Mouse (Mus musculus) lung, postnatal 36 days (tissue): Measurements from ENCODE around the gene Megf9.

Source experiments
- DNase-seq: peaks from one replicate; pipeline ENCODE4 v3.0.0; 2022; ENCODE audit warnings: mixed read lengths

The Megf9 gene

DNA sequence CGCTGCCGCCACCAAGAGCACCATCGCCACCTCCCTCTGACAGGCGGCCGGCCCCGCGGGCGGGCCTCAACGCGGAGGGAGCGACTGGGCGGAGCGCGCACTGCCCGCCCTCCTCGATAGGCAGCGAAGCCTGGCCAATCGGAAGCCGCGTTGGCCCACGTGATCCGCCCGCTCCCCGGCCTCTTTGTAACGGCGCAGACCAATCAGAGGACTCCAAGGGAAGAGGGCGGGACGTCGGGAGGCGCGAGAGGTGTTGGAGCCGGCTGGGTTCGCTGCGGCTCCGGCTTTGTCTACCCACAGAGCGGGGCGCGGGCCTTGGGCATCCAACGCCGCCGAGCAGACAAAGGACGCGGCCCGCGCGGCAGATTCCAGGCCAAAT, at the start of gene Megf9:
Gene Megf9 (minus strand): TSS at position 105 of the 379 bp plus-strand sequence.
- DNase-seq = peak; percentile 99

DNA sequence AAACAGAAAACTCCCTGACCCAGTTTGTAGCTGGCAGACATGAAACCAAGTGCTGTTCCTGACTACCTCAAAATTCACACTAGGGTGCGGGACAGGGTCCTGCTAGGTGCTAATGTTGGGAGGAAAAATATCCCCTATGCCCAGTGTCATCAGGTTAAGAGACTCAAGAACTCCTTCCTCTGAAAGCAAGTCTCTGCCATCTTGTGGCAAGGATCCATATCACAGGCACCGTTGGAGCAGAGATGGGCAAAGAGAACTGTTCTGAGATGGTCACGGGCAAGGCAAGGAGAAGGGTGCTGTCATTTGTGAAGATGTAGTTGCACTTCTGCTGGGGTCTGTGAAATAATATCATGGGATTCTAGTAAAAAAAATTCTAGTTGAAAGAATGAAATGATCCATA, 44.9 kb upstream of the Megf9 start:
- peak; percentile 71 for DNase-seq

DNA sequence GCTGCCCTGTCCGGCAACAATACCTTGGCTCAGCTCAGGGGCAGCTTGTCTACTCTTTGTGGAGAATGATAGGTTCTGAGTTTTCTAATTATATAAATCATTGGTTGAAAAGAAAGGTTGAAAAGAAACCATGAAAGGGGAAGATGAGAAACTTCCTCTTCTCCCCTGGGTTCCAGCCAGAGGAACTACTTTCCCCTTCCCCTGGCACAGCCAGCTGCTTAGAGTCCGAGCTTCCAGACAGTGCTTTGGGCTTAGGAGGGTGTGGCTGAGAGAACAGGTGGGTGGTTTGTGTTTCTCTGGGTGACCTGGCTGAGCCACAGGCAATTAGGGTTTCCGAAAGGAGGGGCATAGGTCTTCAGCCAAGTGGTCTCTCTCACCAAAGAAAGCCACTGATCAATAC, 43.5 kb upstream of the Megf9 start:
- peak; percentile 6 for DNase-seq

DNA sequence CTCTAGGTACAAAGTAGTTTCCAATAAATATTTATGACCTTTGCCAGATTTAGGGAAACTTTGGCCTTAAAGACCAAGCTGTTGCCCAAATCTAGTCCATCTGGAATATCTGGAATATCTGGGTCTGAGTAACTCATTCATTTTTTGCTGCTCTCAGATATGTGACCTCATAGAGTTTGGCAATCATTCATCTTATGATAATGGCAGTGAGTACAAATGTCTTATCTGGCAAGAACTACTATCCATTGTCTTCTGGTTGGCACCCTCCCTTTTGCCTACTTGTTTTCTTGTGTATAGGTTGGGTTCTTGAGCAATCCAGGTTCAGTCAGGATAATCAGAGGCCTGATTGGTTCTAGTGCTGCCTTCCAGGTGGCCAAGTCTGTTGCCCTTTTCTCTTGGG, 41.3 kb upstream of the Megf9 start:
- no peak for DNase-seq

DNA sequence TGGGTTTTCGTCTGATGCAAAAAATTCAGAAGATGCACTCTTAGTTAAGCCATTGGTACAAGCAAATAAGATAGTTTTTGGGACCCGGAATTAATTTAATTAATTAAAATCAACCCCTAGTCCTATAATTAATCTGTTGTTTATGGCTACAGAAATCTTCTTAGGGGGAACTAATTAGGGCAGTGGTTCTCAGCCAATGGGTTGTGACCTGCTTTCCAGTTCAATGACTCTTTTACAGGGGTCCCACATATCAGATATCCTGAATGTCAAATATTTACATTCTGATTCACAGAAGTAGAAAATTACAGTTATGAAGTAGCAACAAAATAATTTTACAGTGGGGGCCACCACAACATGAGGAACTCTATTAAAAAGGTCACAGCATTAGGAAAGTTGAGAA, 39.1 kb upstream of the Megf9 start:
- DNase-seq = no peak

DNA sequence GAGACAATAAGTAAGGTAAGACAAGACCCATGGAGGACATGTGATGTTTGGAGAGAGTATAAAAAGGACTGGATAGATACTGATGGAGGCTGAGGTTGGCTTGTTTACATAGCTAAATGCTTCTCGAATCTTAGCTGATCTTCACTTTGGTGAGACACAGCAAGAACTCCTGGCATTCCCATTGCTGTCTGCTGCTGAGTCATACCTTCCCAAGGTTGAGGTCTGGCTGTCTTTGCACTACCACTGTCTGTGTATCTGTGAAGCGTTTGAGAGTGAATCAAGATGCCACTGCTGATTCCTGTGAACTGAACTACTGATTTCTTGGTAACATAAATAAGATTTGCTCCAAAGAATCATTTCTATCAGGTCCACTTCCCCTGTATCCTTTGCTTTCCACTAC, 19.1 kb upstream of the Megf9 start:
- no peak for DNase-seq

DNA sequence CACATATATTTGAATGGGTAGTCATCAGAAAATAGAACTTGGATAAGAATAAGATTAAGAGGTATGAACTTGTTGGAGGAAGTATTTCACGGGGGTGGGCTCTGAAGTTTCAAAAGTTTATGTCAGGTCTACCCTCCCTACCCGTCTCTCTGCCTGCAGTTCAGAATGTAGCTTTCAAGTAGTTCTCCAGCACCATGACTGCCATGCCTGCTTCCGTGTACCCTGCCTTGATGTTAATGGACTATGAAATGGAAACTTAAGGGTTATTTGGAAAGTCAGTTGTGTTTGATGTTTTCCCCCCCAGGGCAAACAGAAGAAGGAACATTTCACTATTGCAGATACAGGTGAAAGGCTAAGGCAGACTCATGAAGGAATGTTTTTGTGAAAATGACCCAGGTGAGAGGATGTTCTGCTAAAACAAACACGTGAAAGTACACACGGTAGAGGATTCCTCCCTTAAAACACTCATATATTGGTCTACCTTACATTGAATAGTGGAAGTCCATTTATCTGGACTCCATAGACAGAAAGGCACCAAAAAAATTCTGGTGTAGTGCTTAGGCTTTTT, 18.5 kb upstream of the Megf9 start:
- DNase-seq = no peak

DNA sequence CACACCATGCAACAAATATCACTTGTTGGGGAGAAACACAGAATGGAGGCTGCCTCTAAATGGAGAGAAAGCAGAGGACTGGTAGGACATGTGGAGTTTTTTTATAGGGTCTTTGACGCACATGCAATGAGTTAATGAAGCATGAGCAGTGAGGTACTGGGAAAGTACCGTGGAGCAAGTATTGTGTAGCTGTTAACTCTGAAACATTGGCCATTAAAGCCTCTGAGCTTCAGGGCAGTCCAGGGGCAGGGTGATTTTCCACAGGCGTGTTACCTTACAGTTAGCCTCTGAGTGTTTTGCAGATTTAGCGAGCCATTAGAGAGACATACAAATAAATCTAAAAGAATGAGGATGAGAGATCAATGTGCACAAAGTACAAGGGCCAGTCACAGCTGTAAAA, 17.3 kb upstream of the Megf9 start:
- no peak for DNase-seq

DNA sequence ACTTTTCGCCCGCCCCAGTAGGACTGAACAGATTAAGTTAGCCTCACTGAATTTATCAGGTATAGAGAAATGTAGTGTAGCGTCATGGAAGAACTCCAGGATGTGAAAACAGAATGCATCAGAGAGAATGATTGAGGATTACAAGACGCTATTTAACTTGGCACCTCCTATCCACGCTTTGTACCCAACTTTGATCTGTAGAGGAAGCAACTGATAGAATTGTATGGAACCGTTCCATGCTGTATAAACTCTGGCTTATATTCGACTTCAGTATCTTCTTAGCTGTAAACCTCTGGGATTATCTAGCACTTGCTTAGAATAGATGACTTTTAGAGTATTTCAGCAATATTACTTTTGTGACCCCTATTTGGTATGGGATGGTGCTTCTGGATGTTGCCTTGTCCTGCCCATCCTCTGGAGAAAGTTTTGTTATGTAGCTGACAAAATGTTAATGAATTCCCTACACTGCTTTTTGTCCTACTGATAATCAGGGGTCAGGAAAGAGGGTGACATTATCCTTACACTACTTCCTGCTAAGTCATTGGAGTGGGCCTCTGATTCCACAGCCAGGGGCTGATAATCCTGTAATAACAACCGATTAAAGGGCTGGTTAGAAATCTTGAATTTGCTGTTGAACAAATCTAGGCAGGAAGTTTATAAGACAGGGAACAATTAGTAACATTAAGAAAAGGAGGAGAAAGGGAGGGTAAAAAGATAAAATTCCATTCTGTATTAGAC, 12.8 kb upstream of the Megf9 start:
- DNase-seq = no peak

DNA sequence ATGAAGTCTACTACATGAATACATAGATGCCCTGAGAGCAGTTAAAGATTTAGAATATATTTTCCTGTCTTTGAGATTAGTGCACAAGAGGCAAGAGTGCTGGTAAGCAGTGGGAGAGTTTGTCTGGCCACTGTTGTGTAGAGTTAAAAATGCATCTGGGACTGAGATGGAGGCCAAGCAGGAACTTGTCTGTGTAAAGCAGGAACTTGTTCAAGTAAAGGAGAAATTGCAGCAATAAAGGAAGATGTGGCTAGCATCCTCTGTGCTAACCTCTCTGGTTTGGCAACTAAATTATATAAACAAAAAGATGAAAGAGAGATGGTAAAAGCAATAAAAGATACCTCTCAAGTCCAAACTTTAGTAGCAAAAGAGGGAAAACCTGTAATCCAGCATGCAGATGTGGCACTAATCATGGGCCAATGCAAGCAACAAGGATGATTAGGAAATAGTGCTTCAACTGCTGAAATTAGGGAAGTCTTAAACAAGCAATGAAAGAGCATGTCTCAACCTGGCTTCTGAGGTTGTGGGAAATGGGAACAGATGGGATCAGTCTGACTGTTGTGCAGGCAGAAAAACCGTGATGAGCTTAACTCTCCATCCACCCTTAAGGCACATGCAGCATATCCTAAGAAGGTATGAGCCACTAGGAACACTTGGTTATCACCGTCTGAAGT, 11.2 kb upstream of the Megf9 start:
- peak; percentile 32 for DNase-seq

DNA sequence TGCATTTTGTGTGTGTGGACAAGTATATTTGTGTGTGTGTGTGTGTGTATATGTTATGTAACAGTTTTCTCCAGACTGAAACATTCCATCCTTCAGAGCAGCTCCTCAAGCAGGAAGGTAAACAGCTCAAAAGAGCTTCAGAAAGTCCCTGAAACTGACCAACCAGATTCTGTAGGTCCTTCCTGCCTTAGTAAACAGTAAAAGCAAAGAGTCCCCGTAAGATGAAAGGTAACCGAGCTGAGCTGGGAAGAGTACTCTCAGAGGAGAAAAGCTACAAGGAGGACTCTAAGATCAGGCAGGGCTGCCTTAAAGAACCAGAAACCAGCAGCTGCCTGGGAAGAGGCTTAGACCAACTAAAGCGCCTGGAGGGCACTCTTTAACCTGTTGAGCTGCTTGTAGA, 9.6 kb upstream of the Megf9 start:
- DNase-seq = peak; percentile 50

DNA sequence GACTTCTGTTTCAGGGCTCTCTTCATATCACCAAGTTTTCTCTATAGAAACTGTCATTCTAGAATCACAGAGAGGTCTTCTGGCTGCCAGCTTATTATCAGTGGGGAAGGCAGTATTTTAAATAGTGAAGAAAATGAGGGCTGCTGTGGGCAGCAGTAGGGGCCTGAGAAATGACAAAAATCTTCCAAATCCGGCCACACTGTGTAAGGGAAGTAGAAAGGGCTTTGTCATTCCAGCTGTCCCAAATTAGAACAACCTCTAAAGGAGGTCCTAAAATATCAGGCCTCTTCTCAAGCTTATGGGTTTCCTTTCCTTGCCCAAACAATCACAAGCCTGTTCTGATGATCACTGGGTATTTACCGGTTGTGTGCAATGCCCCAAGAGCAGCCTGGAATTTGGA, 7.6 kb upstream of the Megf9 start:
- DNase-seq = no peak

DNA sequence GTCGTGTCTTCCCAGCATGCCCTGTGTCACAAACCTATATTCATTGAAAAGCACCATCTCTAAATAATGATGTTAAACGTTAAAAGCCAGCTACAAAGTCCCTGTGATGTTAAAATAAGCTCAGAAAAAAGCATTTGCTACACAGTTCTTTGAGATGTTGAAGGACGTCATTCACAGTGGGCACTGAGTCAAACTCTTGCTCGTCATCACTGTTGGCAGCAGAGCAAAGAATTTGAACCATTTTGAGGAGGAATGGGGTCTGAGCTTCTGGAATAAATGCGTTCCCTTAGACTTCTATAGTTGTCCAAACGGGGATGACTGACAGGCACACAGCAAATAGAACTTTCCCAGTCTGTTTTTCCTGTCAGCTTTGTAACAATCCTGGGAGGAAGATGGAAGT, 5.9 kb upstream of the Megf9 start:
- DNase-seq = no peak

DNA sequence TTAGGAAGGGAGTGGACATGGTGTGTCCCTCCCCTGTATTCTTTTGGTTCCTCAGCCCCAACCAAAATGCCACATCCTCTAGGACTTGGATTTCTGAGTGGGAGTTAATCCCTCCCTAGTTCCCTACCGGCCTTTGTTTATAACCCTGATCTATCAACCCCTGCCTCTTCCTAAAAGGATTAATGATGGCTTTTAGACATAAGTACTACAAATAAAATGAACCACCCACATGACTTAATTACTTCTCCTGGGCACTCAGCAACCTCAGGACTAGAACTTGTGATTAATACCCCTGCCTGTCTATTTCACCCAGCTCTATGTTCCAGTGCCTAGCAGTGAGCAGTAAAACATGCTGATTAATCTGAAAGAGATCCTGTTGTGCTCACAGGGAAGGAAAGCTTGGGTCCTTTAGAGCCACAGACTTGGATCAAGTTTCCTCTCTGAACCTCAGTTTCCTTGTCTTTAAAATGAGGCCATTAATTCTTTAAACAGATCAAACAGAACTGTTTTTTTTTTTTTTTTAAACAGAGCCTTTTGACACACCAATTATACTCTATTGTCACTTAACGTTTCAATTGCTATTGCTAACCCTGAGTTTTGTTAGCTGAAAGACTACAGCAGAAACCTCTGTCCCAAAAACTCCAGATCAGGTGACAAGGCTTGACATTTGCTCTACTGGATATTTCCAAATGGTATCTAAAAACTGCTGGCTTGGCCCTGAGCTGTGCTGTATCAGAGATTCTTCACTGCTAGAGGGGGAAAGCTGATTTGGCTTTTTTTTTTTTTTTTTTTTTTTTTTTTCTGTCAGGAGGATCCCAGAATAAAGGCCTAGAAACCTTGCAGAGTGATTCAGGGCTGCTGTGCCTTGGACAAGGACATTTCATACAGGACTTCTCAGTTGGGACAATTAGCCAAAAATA, 2.1 kb upstream of the Megf9 start:
- no peak for DNase-seq

DNA sequence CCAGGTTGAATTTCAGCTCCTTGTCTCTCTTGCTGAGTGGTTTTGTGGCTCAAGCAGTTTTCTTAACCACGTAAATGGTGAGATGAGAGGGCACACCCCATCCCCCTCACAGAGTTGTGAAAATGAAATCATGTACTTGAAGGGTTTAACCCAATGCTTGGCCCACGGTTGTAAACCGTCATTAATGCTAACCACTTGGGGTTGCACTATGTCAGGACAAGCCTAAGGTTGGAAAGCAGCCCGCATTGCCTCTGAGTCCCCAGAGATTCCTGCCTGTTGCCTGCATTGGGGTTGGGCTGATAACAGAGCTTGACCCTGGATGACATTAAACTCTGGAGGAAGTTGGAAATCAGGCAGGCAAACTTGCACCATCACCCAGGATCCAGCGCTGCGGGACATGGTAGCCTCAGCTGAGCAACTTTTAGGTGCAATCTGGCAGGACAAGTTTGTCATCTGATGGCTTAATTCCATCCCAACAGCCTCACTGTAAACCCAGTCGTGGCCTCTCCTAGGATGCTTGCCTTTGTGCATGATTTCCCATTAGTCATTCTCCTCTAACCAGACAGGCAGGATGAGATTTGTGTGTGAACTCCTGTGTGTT, 1.0 kb upstream of the Megf9 start:
- DNase-seq = peak; percentile 76

DNA sequence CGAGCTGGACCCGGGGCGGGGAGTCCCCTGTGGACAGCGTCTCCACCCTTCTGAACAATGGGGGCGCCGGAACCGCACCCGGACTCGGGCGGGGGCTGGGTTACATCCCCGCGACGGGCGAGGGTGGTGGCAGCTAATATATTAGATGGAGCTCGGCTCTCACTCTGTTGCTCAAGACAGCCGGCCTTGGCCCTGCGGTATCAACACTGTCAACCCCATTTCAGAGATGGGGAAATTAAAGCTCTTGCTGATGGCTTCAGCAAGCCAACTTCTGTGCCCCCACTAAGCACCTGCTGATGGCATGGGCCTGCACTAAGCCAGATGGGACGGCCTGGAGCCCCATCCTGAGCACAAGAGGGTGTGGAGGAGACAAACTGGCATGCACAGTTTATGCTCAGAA, 494 bp upstream of the Megf9 start:
- no peak for DNase-seq

DNA sequence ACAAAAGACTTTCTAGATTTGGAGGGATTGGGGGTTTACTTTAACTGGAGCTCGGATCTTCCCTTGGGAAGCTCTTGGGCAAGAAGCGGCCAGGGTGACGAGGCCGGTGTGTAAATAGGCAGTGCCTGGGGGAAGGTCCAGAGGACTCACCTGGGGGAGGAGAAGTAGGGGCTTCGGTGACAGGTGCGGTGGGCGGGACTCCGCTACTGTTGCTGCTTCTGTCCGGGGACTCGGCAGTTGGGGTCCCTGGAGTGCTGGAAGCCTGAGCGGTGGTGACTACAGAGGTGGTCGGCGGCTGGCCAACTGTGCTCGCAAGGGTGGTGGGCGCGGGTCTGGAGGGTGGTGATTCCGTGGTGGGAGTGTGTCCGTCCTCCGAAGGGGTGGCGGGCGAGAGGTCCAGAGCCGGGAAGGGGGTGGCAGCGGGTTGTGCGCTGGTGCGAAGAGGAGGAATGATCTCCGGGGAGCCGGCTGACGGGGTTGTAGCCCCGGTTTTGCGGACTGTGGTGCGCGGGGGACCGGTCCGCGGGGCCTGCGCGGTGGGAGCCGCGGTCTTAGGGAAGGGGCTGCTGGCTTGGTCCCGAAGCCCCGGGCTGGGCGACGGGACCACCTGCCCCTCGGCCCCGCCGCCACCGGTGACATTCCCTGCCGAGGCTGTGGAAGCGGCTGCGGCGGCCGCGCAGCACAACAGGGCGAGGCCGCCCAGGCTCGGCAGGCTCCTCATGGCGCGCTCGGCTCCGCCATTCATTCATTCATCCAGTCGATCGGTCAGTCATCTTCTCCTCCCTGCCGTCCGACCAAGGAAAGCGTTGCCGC, 511 bp downstream of the Megf9 start:
- DNase-seq = peak; percentile 34

DNA sequence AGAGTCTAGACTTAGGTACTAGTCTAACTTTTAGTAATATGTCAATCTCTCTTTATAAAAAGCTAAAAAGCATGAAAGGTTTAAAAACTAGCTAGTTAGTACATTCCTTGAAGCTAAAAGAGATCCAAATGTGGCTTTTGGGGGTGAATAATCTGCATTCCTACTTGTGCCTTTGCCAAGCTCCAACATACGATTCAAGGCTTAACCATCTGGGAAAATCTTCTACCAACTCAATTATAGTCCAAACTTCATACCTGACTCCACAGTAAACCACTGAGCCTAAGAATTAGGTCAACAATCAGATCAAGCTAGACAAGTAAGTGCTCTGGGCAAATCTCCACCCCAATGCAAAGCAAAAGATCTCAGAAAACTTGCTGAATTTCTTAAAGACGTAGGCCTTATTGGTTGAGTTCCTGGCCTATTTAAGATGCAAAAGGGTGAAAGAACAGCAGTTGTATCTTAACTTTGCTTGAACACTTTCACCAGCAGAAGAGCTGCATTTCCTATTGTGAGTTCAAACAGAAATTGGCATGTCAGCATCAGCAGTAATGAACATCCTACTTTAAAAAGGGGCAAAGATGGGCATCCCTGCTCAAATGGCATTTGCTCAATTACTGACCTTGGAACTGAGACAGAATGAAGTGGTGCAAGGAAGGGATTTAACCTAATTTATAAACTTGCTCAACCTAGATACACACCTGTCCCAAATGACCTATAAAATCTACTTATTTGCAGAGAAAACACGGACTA, 1.6 kb downstream of the Megf9 start:
- DNase-seq = no peak

DNA sequence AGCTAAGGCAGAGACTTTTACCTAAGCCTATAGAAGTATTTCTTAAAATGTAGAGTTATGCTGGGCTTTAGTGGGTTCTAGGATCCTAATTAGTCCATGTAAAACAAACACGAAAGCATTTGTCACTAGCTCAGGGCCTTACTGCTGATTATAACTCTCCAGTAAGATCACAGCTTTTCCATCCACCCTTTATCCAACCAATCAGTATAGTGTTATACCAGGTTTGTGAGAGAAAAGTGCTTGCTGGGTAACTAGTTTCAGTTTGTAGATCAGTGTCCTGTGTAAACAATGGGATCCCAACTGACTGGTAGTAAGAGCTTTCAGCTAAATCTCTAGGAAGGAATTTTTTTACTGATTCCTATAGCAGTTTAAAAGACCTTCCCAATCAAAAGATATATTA, 3.8 kb downstream of the Megf9 start:
- DNase-seq = no peak

DNA sequence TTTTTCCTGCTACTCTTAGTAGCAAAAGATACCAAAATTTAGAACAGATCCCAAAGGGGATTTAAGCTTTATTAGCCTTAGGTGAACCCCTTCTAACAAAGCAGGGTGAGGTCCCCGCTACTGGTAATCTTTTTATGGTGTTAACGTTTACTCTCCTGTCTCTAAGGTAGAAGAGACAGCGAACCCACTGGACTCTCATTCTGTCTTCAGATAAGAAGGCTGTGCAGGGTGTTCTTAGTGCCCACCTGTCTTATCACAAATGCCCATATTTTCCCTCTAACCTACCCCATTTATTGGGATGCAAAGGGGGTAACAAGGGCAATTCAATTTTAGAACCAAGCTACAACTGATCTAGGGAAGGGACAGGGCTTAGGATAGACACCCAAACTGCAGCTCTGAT, 6.2 kb downstream of the Megf9 start:
- DNase-seq = no peak

DNA sequence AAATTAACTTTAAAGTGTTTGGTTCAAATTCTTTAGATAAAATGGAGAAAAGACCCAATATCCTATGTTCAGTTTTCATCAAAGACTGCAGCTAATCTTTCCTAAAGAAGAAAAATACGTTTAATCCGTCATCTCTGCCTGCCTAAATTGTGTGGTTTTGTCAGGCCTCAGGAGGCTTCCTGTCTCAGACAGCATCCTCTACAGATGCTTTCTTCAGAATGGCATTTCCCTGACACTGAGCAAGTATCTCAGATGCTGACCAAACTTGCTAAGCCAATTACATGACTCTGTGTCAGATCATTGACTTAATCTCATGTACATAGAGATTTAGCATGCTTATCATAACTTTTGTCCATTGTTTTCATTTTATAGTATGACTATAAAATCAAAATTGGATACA, 11.4 kb downstream of the Megf9 start:
- DNase-seq = no peak
